Mouse (Mus musculus) megakaryocyte progenitor cell, adult 5-6 weeks (primary cell): ENCODE results near the gene Apoa5. TPM values are rescaled to one million over a fixed set of nuclear protein-coding genes. Genes with fewer than 3 reads are reported as not detected.

ENCODE experiments used
- total RNA-seq, 2 experiments: library from RNA; stranded (forward) in 1 of 2; stranded (reverse) in 1 of 2; fragments of 157-497, 149-512 nt in 1 of 2; fragments of 200-1000 nt in 1 of 2; gene quantifications; 2 replicates each; pipeline versions ENCODE4 v1.2.3 to v1.2.4; 2015 to 2017

The Apoa5 gene
- total RNA-seq, 2 experiments from 2014 or later = not detected

Other genes with a start within 250 kb of the Apoa5 start
- gene Apoa1, start 40.1 kb upstream of the Apoa5 start, total RNA-seq (2015) = not detected in 2 replicates
- not detected in 2 replicates for gene Apoa1, start 40.1 kb upstream of the Apoa5 start, total RNA-seq (2017)
- not detected in 2 replicates for gene Apoc3, start 33.0 kb upstream of the Apoa5 start, total RNA-seq (2015)
- not detected in 2 replicates for gene Apoc3, start 33.0 kb upstream of the Apoa5 start, total RNA-seq (2017)
- gene Apoa4, start 27.9 kb upstream of the Apoa5 start, total RNA-seq (2015) = not detected in 2 replicates
- gene Apoa4, start 27.9 kb upstream of the Apoa5 start, total RNA-seq (2017) = not detected in 2 replicates
- gene Zpr1, start 4.4 kb downstream of the Apoa5 start, total RNA-seq (2015) = 37.9 and 39.9 TPM in 2 replicates
- gene Zpr1, start 4.4 kb downstream of the Apoa5 start, total RNA-seq (2017) = 35.1 and 39.7 TPM in 2 replicates
- gene Bud13, start 14.4 kb downstream of the Apoa5 start, total RNA-seq (2015) = 12.5 and 13.3 TPM in 2 replicates
- gene Bud13, start 14.4 kb downstream of the Apoa5 start, total RNA-seq (2017) = 17.6 and 23.4 TPM in 2 replicates
- gene 4931429L15Rik, start 51.4 kb downstream of the Apoa5 start, total RNA-seq (2015) = not detected in 2 replicates
- not detected in 2 replicates for gene 4931429L15Rik, start 51.4 kb downstream of the Apoa5 start, total RNA-seq (2017)